Mouse (Mus musculus): ENCODE results near the gene Sap30. TPM values are rescaled to one million over a fixed set of nuclear protein-coding genes. Genes with fewer than 3 reads are reported as not detected.

Gene Sap30
- polyA plus RNA-seq, 1 experiment = 47.8 TPM

- no peak overlapping the region for H3K4me3 ChIP-seq (ENCODE audit: insufficient read depth, low read length)
- TF ChIP-seq CTCF (IDR thresholded peaks at IDR 0.05; ENCODE audit: low read depth, low read length) (no peak), POLR2A (IDR thresholded peaks at IDR 0.05; ENCODE audit: borderline replicate concordance, low read depth, low read length) (no peak)
- peaks cover 28% of the 10 kb centered on the region for H3K4me1 ChIP-seq (ENCODE audit: control insufficient read depth, insufficient read depth, low read length)
- peak overlapping the region; percentile 36; the same call in 1 of the 2 replicates for H3K27ac ChIP-seq (ENCODE audit: insufficient read depth, low read depth, low read length)
Observed at GRCm38 (mm10) chr8:57479700-57480099, 8.0 kb downstream of the Sap30 start.

GRCm38 (mm10) chr8:57478406-57478805 is 9.3 kb downstream of the Sap30 start:
- peaks cover 28% of the 10 kb centered on the region for H3K4me1 ChIP-seq (ENCODE audit: control insufficient read depth, insufficient read depth, low read length)
- TF ChIP-seq POLR2A (IDR thresholded peaks at IDR 0.05; ENCODE audit: borderline replicate concordance, low read depth, low read length) = no peak
- H3K4me3 ChIP-seq (ENCODE audit: insufficient read depth, low read length) = no peak overlapping the region
- peak overlapping the region; percentile 44 for H3K27ac ChIP-seq (ENCODE audit: insufficient read depth, low read depth, low read length)

- Histone ChIP-seq H3K4me3 (ENCODE audit: insufficient read depth, low read length) (no peak overlapping the region), H3K27ac (ENCODE audit: insufficient read depth, low read depth, low read length) (no peak overlapping the region), H3K4me1 (ENCODE audit: control insufficient read depth, insufficient read depth, low read length) (peaks cover 17% of the 10 kb centered on the region)
- TF ChIP-seq POLR2A (IDR thresholded peaks at IDR 0.05; ENCODE audit: borderline replicate concordance, low read depth, low read length) (no peak), CTCF (IDR thresholded peaks at IDR 0.05; ENCODE audit: low read depth, low read length) (no peak)
Observed at GRCm38 (mm10) chr8:57473751-57474150, 13.9 kb downstream of the Sap30 start.

GRCm38 (mm10) chr8:57470863-57471262 is 16.8 kb downstream of the Sap30 start:
- Histone ChIP-seq H3K4me3 (ENCODE audit: insufficient read depth, low read length) (no peak overlapping the region), H3K4me1 (ENCODE audit: control insufficient read depth, insufficient read depth, low read length) (peaks cover 13% of the 10 kb centered on the region; the same call in 1 of the 2 replicates)
- TF ChIP-seq CTCF (IDR thresholded peaks at IDR 0.05; ENCODE audit: low read depth, low read length) (no peak), POLR2A (IDR thresholded peaks at IDR 0.05; ENCODE audit: borderline replicate concordance, low read depth, low read length) (no peak)

GRCm38 (mm10) chr8:57468624-57469023 is 19.0 kb downstream of the Sap30 start:
- Histone ChIP-seq H3K4me1 (ENCODE audit: control insufficient read depth, insufficient read depth, low read length) (peaks cover 15% of the 10 kb centered on the region; the same call in 1 of the 2 replicates), H3K4me3 (ENCODE audit: insufficient read depth, low read length) (no peak overlapping the region), H3K27ac (ENCODE audit: insufficient read depth, low read depth, low read length) (no peak overlapping the region)
- TF ChIP-seq CTCF (IDR thresholded peaks at IDR 0.05; ENCODE audit: low read depth, low read length) (no peak), POLR2A (IDR thresholded peaks at IDR 0.05; ENCODE audit: borderline replicate concordance, low read depth, low read length) (no peak)

More at GRCm38 (mm10) chr8:57470863-57471262, 16.8 kb downstream of the Sap30 start:
- no peak overlapping the region for H3K27ac ChIP-seq (ENCODE audit: insufficient read depth, low read depth, low read length)

GRCm38 (mm10) chr8:57463757-57464156 is 23.9 kb downstream of the Sap30 start:
- H3K27ac ChIP-seq (ENCODE audit: insufficient read depth, low read depth, low read length) = no peak overlapping the region
- H3K4me3 ChIP-seq (ENCODE audit: insufficient read depth, low read length) = no peak overlapping the region
- no peak for TF ChIP-seq CTCF (IDR thresholded peaks at IDR 0.05; ENCODE audit: low read depth, low read length)
- no peak for TF ChIP-seq POLR2A (IDR thresholded peaks at IDR 0.05; ENCODE audit: borderline replicate concordance, low read depth, low read length)
- H3K4me1 ChIP-seq (ENCODE audit: control insufficient read depth, insufficient read depth, low read length) = peaks cover 27% of the 10 kb centered on the region

GRCm38 (mm10) chr8:57462839-57463238 is 24.8 kb downstream of the Sap30 start:
- Histone ChIP-seq H3K4me1 (ENCODE audit: control insufficient read depth, insufficient read depth, low read length) (peaks cover 23% of the 10 kb centered on the region), H3K4me3 (ENCODE audit: insufficient read depth, low read length) (no peak overlapping the region), H3K27ac (ENCODE audit: insufficient read depth, low read depth, low read length) (peak overlapping the region; percentile 74)
- TF ChIP-seq CTCF (IDR thresholded peaks at IDR 0.05; ENCODE audit: low read depth, low read length) (no peak), POLR2A (IDR thresholded peaks at IDR 0.05; ENCODE audit: borderline replicate concordance, low read depth, low read length) (no peak)

GRCm38 (mm10) chr8:57457942-57458341 is 29.7 kb downstream of the Sap30 start:
- no peak for TF ChIP-seq CTCF (IDR thresholded peaks at IDR 0.05; ENCODE audit: low read depth, low read length)
- no peak for TF ChIP-seq POLR2A (IDR thresholded peaks at IDR 0.05; ENCODE audit: borderline replicate concordance, low read depth, low read length)
- no peak overlapping the region for H3K4me3 ChIP-seq (ENCODE audit: insufficient read depth, low read length)
- peaks cover 11% of the 10 kb centered on the region for H3K4me1 ChIP-seq (ENCODE audit: control insufficient read depth, insufficient read depth, low read length)
- no peak overlapping the region for H3K27ac ChIP-seq (ENCODE audit: insufficient read depth, low read depth, low read length)

- H3K4me3 ChIP-seq (ENCODE audit: insufficient read depth, low read length) = no peak overlapping the region
- H3K27ac ChIP-seq (ENCODE audit: insufficient read depth, low read depth, low read length) = no peak overlapping the region
- TF ChIP-seq POLR2A (IDR thresholded peaks at IDR 0.05; ENCODE audit: borderline replicate concordance, low read depth, low read length) = no peak
- TF ChIP-seq CTCF (IDR thresholded peaks at IDR 0.05; ENCODE audit: low read depth, low read length) = no peak
- H3K4me1 ChIP-seq (ENCODE audit: control insufficient read depth, insufficient read depth, low read length) = peaks cover 6% of the 10 kb centered on the region
Observed at GRCm38 (mm10) chr8:57457152-57457551, 30.5 kb downstream of the Sap30 start.

GRCm38 (mm10) chr8:57455765-57456164 is 31.9 kb downstream of the Sap30 start, which contains the start of gene Scrg1:
Gene Scrg1, plus strand, starts transcription at chr8:57455923.
- TF ChIP-seq CTCF (IDR thresholded peaks at IDR 0.05; ENCODE audit: low read depth, low read length) (no peak), POLR2A (IDR thresholded peaks at IDR 0.05; ENCODE audit: borderline replicate concordance, low read depth, low read length) (no peak)
- Histone ChIP-seq H3K27ac (ENCODE audit: insufficient read depth, low read depth, low read length) (no peak within 1 kb of the TSS), H3K4me3 (ENCODE audit: insufficient read depth, low read length) (no peak within 1 kb of the TSS), H3K4me1 (ENCODE audit: control insufficient read depth, insufficient read depth, low read length) (peaks cover 3% of the 10 kb centered on the region; the same call in 1 of the 2 replicates)

GRCm38 (mm10) chr8:57453361-57453760 is 34.3 kb downstream of the Sap30 start:
- H3K4me1 ChIP-seq (ENCODE audit: control insufficient read depth, insufficient read depth, low read length) = no peaks in the 10 kb centered on the region
- no peak overlapping the region for H3K4me3 ChIP-seq (ENCODE audit: insufficient read depth, low read length)
- TF ChIP-seq POLR2A (IDR thresholded peaks at IDR 0.05; ENCODE audit: borderline replicate concordance, low read depth, low read length) = no peak
- TF ChIP-seq CTCF (IDR thresholded peaks at IDR 0.05; ENCODE audit: low read depth, low read length) = no peak
- H3K27ac ChIP-seq (ENCODE audit: insufficient read depth, low read depth, low read length) = no peak overlapping the region

Data from bone marrow macrophage, adult 2 months (primary cell).